Mouse (Mus musculus): ENCODE results near the gene Smarcad1. TPM values are rescaled to one million over a fixed set of nuclear protein-coding genes. Genes with fewer than 3 reads are reported as not detected.

Smarcad1 gene
- polyA plus RNA-seq, 1 experiment from 2014 or later, result 98.8 TPM

GRCm38 (mm10) chr6:65126074-65126726, 83.8 kb downstream of the Smarcad1 start:
- WGBS, result 16% methylated on average over 2 of the region's 2 CpGs
- peak; percentile 40 for ATAC-seq (ENCODE audit: low FRiP score)

GRCm38 (mm10) chr6:65132376-65132775, 90.0 kb downstream of the Smarcad1 start:
- Histone ChIP-seq H3K36me3 (no peaks in the 10 kb centered on the region), H3K4me1 (replicated peaks) (peaks cover 3% of the 10 kb centered on the region; the same call in 1 of the 2 replicates), H3K9me3 (no peaks in the 10 kb centered on the region), H3K9ac (no peak overlapping the region), H3K27me3 (no peaks in the 10 kb centered on the region), H3K4me2 (no peak overlapping the region), H3K27ac (no peak overlapping the region), H3K4me3 (no peak overlapping the region)
- 0 out of 2 replicates have a peak, but pooled peaks have one; percentile 49 for ATAC-seq (ENCODE audit: low FRiP score)
- WGBS, result 32% methylated on average over 6 of the region's 6 CpGs

More at GRCm38 (mm10) chr6:65126074-65126726, 83.8 kb downstream of the Smarcad1 start:
- H3K27me3 ChIP-seq, result no peaks in the 10 kb centered on the region
- no peaks in the 10 kb centered on the region for H3K4me1 ChIP-seq (replicated peaks)
- H3K4me3 ChIP-seq, result no peak overlapping the region
- H3K4me2 ChIP-seq, result no peak overlapping the region
- no peaks in the 10 kb centered on the region; the same call in 1 of the 2 replicates for H3K36me3 ChIP-seq
- no peaks in the 10 kb centered on the region for H3K9me3 ChIP-seq
- H3K9ac ChIP-seq, result no peak overlapping the region
- H3K27ac ChIP-seq, result no peak overlapping the region

- H3K4me3 ChIP-seq, result no peak overlapping the region
- 22% methylated on average over 2 of the region's 2 CpGs for WGBS
- ATAC-seq (ENCODE audit: low FRiP score), result 0 out of 2 replicates have a peak, but pooled peaks have one; percentile 11
- H3K9me3 ChIP-seq, result no peaks in the 10 kb centered on the region
- no peak overlapping the region for H3K4me2 ChIP-seq
- peak overlapping the region; percentile 18; the same call in 1 of the 2 replicates for H3K27ac ChIP-seq
- H3K36me3 ChIP-seq, result no peaks in the 10 kb centered on the region
- H3K9ac ChIP-seq, result no peak overlapping the region
- no peaks in the 10 kb centered on the region for H3K27me3 ChIP-seq
- peaks cover 13% of the 10 kb centered on the region for H3K4me1 ChIP-seq (replicated peaks)
Observed at GRCm38 (mm10) chr6:65137802-65138201, 95.4 kb downstream of the Smarcad1 start.

GRCm38 (mm10) chr6:65138243-65138642, 95.9 kb downstream of the Smarcad1 start:
- Histone ChIP-seq H3K36me3 (no peaks in the 10 kb centered on the region), H3K4me2 (no peak overlapping the region), H3K27ac (peak overlapping the region; percentile 18; the same call in 1 of the 2 replicates), H3K9ac (no peak overlapping the region), H3K4me1 (replicated peaks) (peaks cover 13% of the 10 kb centered on the region), H3K9me3 (no peaks in the 10 kb centered on the region), H3K27me3 (no peaks in the 10 kb centered on the region), H3K4me3 (no peak overlapping the region)
- WGBS, result 78% methylated on average over 1 of the region's 1 CpGs
- ATAC-seq (ENCODE audit: low FRiP score), result no peak

- peak; percentile 51; the same call in 1 of the 2 replicates for ATAC-seq (ENCODE audit: low FRiP score)
- H3K27me3 ChIP-seq, result no peaks in the 10 kb centered on the region
- peaks cover 21% of the 10 kb centered on the region for H3K4me1 ChIP-seq (replicated peaks)
- H3K4me2 ChIP-seq, result no peak overlapping the region
- no peaks in the 10 kb centered on the region for H3K9me3 ChIP-seq
- H3K27ac ChIP-seq, result peak overlapping the region; percentile 30; the same call in 1 of the 2 replicates
- H3K36me3 ChIP-seq, result no peaks in the 10 kb centered on the region
- no peak overlapping the region for H3K9ac ChIP-seq
- WGBS, result 36% methylated on average over 5 of the region's 5 CpGs
- H3K4me3 ChIP-seq, result no peak overlapping the region
Observed at GRCm38 (mm10) chr6:65140082-65140749, 97.8 kb downstream of the Smarcad1 start.

GRCm38 (mm10) chr6:65140750-65141243, 98.4 kb downstream of the Smarcad1 start:
- Histone ChIP-seq H3K27ac (0 out of 2 replicates have a peak overlapping the region, but pooled peaks have one; percentile 30), H3K4me1 (replicated peaks) (peaks cover 21% of the 10 kb centered on the region), H3K4me2 (no peak overlapping the region), H3K36me3 (no peaks in the 10 kb centered on the region), H3K9ac (no peak overlapping the region), H3K9me3 (no peaks in the 10 kb centered on the region), H3K27me3 (no peaks in the 10 kb centered on the region), H3K4me3 (no peak overlapping the region)
- 60% methylated on average over 6 of the region's 6 CpGs for WGBS
- ATAC-seq (ENCODE audit: low FRiP score), result 0 out of 2 replicates have a peak, but pooled peaks have one; percentile 36

- H3K27me3 ChIP-seq, result no peaks in the 10 kb centered on the region
- H3K4me3 ChIP-seq, result no peak overlapping the region
- no peak overlapping the region for H3K9ac ChIP-seq
- no peaks in the 10 kb centered on the region for H3K36me3 ChIP-seq
- H3K4me1 ChIP-seq (replicated peaks), result peaks cover 21% of the 10 kb centered on the region
- ATAC-seq (ENCODE audit: low FRiP score), result no peak
- WGBS, result 90% methylated on average over 1 of the region's 1 CpGs
- no peak overlapping the region for H3K27ac ChIP-seq
- no peak overlapping the region for H3K4me2 ChIP-seq
- H3K9me3 ChIP-seq, result no peaks in the 10 kb centered on the region
Observed at GRCm38 (mm10) chr6:65142316-65142715, 99.9 kb downstream of the Smarcad1 start.

- Histone ChIP-seq H3K9ac (no peak within 1 kb of the TSS), H3K27ac (0 out of 2 replicates have a peak within 1 kb of the TSS, but pooled peaks have one; percentile 30), H3K36me3 (no peaks in the 10 kb centered on the region), H3K4me3 (no peak within 1 kb of the TSS), H3K4me2 (peak within 1 kb of the TSS; percentile 39), H3K4me1 (replicated peaks) (peaks cover 14% of the 10 kb centered on the region), H3K9me3 (no peaks in the 10 kb centered on the region), H3K27me3 (no peaks in the 10 kb centered on the region)
- ATAC-seq (ENCODE audit: low FRiP score), result peak; percentile 75
- WGBS, result 18% methylated on average over 16 of the region's 16 CpGs
Observed at GRCm38 (mm10) chr6:65144621-65145205, 102.3 kb downstream of the Smarcad1 start, which contains the start of gene Hpgds. Hpgds (minus strand) TSS chr6:65144908.

- 90% methylated on average over 4 of the region's 4 CpGs for WGBS
- no peak for ATAC-seq (ENCODE audit: low FRiP score)
- no peak overlapping the region for H3K4me2 ChIP-seq
- no peaks in the 10 kb centered on the region for H3K9me3 ChIP-seq
- H3K4me3 ChIP-seq, result no peak overlapping the region
- H3K27me3 ChIP-seq, result no peaks in the 10 kb centered on the region
- H3K36me3 ChIP-seq, result no peaks in the 10 kb centered on the region
- H3K4me1 ChIP-seq (replicated peaks), result peaks cover 11% of the 10 kb centered on the region
- H3K27ac ChIP-seq, result no peak overlapping the region
- H3K9ac ChIP-seq, result no peak overlapping the region
Observed at GRCm38 (mm10) chr6:65146363-65146762, 104.0 kb downstream of the Smarcad1 start.

GRCm38 (mm10) chr6:65150703-65151102, 108.3 kb downstream of the Smarcad1 start:
- 6% methylated on average over 22 of the region's 22 CpGs for WGBS
- Histone ChIP-seq H3K9ac (no peak overlapping the region), H3K4me3 (peak overlapping the region; percentile 25)

GRCm38 (mm10) chr6:65153570-65153969, 111.2 kb downstream of the Smarcad1 start:
- no peaks in the 10 kb centered on the region for H3K9me3 ChIP-seq
- WGBS, result 74% methylated on average over 3 of the region's 3 CpGs
- H3K4me2 ChIP-seq, result no peak overlapping the region
- H3K9ac ChIP-seq, result no peak overlapping the region
- no peaks in the 10 kb centered on the region for H3K36me3 ChIP-seq
- H3K4me3 ChIP-seq, result no peak overlapping the region
- H3K27ac ChIP-seq, result no peak overlapping the region
- peaks cover 3% of the 10 kb centered on the region; the same call in 1 of the 2 replicates for H3K4me1 ChIP-seq (replicated peaks)
- no peaks in the 10 kb centered on the region for H3K27me3 ChIP-seq
- ATAC-seq (ENCODE audit: low FRiP score), result no peak

More at GRCm38 (mm10) chr6:65150703-65151102, 108.3 kb downstream of the Smarcad1 start:
- H3K4me1 ChIP-seq (replicated peaks), result peaks cover 3% of the 10 kb centered on the region; the same call in 1 of the 2 replicates
- ATAC-seq (ENCODE audit: low FRiP score), result no peak
- H3K4me2 ChIP-seq, result peak overlapping the region; percentile 43
- no peaks in the 10 kb centered on the region for H3K27me3 ChIP-seq
- no peaks in the 10 kb centered on the region for H3K9me3 ChIP-seq
- no peaks in the 10 kb centered on the region for H3K36me3 ChIP-seq
- no peak overlapping the region for H3K27ac ChIP-seq

- WGBS, result 95% methylated on average over 4 of the region's 4 CpGs
Observed at GRCm38 (mm10) chr6:65157042-65157441, 114.7 kb downstream of the Smarcad1 start.

More at GRCm38 (mm10) chr6:65157042-65157441, 114.7 kb downstream of the Smarcad1 start:
- Histone ChIP-seq H3K9me3 (no peaks in the 10 kb centered on the region), H3K27me3 (no peaks in the 10 kb centered on the region), H3K9ac (no peak overlapping the region), H3K4me2 (no peak overlapping the region), H3K27ac (no peak overlapping the region), H3K36me3 (no peaks in the 10 kb centered on the region), H3K4me3 (no peak overlapping the region), H3K4me1 (replicated peaks) (peaks cover 6% of the 10 kb centered on the region; the same call in 1 of the 2 replicates)
- ATAC-seq (ENCODE audit: low FRiP score), result no peak

Measured in hindbrain, embryonic 13.5 days (tissue).